Mouse (Mus musculus): ENCODE measurements around the gene 1700122O11Rik. TPM values are rescaled to one million over a fixed set of nuclear protein-coding genes. Genes with fewer than 3 reads are reported as not detected.
A peak's percentile ranks its signal among the peaks of the same experiment; 100 is the strongest.

The 1700122O11Rik gene
- polyA plus RNA-seq, 1 experiment from 2014 or later, result not detected

DNA sequence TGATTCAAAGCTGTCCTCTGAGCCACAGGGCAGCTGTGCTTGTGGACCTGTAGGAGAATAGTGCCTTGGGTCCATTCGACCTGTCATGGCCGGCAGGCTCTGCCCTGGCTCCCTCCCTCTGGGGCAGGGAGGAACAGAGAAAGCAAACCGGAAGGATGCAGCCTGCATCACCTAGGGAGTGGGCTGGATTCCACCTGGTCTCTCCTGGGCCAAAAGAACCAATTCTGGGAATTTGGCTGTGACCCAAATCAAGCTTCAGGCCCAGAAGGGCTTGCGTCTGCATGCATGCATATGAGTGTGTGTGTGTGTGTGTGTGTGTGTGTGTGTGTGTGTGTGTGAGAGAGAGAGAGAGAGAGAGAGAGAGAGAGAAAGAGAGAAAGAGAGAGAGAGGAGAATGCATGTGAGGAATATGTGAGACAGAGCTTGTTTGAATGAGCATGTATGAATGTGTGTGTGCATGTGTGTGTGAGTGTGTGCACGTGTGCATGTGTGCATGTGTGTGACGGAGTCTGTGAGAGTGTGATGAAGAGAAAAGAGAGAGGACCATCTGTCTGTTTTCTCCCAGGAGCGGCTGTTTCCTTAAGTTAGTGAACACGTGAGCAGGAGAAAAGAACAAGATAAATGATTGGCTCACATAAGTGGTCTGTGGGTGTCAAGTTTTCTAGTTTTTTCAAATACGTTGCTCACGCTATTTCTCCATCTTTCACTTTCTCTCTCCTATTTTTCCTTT is 14.4 kb upstream of the 1700122O11Rik start:
- no peak for ATAC-seq (ENCODE audit: low read depth)
- Histone ChIP-seq H3K4me2 (ENCODE audit: low read depth, low read length) (no peak overlapping the region), H3K4me3 (ENCODE audit: low read length) (no peak overlapping the region), H3K9me3 (ENCODE audit: control insufficient read depth, low read length) (no peaks in the 10 kb centered on the region), H3K27ac (ENCODE audit: low read length) (no peak overlapping the region), H3K4me1 (replicated peaks; ENCODE audit: control insufficient read depth, insufficient read depth, low read length) (peaks cover 9% of the 10 kb centered on the region), H3K9ac (ENCODE audit: low read length) (no peak overlapping the region), H3K36me3 (ENCODE audit: control insufficient read depth, insufficient read depth, low read length) (no peaks in the 10 kb centered on the region), H3K27me3 (ENCODE audit: control insufficient read depth, insufficient read depth, low read depth, low read length) (peaks cover 10% of the 10 kb centered on the region)
- 67% methylated on average over 10 of the region's 10 CpGs for WGBS

DNA sequence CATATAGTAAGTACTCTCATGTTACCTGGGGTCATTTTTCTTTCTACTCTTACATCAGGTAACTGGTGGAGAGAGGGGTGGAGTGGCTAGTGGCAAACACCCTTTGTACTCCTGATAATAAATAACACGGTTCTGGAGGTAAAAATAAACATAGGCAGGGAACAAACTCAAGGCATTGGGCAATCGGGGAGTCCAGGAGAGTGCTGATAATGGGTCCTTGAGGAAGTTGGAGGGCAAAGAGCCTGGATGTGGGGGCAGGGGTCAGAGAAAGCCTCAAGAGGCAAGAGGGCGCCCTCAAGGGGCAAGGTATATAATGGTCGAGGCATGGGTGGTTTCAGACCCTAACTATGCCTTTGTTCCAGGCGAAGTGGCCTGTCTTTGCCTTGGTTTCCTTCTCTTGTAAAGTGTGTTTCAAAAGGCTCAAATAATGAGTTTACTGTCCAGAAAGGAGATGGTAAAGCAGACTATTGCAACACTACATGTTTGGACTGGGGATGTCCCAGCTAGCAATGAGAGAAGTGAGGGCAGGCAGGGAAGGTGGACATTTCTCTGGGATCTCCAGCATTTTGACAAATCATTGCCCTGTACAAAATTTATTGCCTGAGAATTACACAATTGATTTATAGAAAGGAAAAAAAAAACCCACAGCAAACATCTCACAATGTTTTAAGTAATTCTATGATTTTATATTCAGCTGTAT is 13.7 kb upstream of the 1700122O11Rik start:
- H3K4me3 ChIP-seq (ENCODE audit: low read length), result no peak overlapping the region
- peak; percentile 57; the same call in 1 of the 2 replicates for ATAC-seq (ENCODE audit: low read depth)
- H3K9ac ChIP-seq (ENCODE audit: low read length), result no peak overlapping the region
- no peaks in the 10 kb centered on the region for H3K36me3 ChIP-seq (ENCODE audit: control insufficient read depth, insufficient read depth, low read length)
- no peaks in the 10 kb centered on the region for H3K9me3 ChIP-seq (ENCODE audit: control insufficient read depth, low read length)
- no peak overlapping the region for H3K4me2 ChIP-seq (ENCODE audit: low read depth, low read length)
- 34% methylated on average over 5 of the region's 5 CpGs for WGBS
- peaks cover 4% of the 10 kb centered on the region; the same call in 1 of the 2 replicates for H3K4me1 ChIP-seq (replicated peaks; ENCODE audit: control insufficient read depth, insufficient read depth, low read length)
- peaks cover 4% of the 10 kb centered on the region for H3K27me3 ChIP-seq (ENCODE audit: control insufficient read depth, insufficient read depth, low read depth, low read length)
- H3K27ac ChIP-seq (ENCODE audit: low read length), result no peak overlapping the region; the same call in 1 of the 2 replicates

DNA sequence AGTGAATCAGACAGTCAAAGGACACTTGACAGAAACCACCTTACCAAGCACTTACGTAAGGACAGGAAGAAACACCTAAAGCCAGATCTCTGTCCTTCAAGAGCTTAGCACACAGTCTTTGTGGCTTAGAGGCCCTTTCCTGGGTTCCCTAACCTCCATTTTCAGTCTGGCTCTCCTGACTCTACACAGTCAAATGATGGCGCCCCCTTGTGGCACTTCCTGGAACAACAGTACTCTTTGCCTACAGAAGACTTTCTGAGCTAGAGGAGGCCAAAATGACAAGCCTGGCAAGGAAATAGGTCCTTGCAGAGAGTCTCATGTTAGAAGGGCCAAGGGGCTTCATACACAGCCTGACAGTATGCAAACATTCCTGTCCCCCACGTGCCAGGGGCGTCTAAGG is 7.5 kb upstream of the 1700122O11Rik start:
- ATAC-seq (ENCODE audit: low read depth), result no peak
- Histone ChIP-seq H3K27me3 (ENCODE audit: control insufficient read depth, insufficient read depth, low read depth, low read length) (no peaks in the 10 kb centered on the region), H3K9me3 (ENCODE audit: control insufficient read depth, low read length) (no peaks in the 10 kb centered on the region), H3K9ac (ENCODE audit: low read length) (no peak overlapping the region), H3K4me3 (ENCODE audit: low read length) (no peak overlapping the region), H3K27ac (ENCODE audit: low read length) (no peak overlapping the region), H3K4me1 (replicated peaks; ENCODE audit: control insufficient read depth, insufficient read depth, low read length) (peaks cover 11% of the 10 kb centered on the region), H3K4me2 (ENCODE audit: low read depth, low read length) (no peak overlapping the region), H3K36me3 (ENCODE audit: control insufficient read depth, insufficient read depth, low read length) (no peaks in the 10 kb centered on the region)
- 34% methylated on average over 4 of the region's 4 CpGs for WGBS

DNA sequence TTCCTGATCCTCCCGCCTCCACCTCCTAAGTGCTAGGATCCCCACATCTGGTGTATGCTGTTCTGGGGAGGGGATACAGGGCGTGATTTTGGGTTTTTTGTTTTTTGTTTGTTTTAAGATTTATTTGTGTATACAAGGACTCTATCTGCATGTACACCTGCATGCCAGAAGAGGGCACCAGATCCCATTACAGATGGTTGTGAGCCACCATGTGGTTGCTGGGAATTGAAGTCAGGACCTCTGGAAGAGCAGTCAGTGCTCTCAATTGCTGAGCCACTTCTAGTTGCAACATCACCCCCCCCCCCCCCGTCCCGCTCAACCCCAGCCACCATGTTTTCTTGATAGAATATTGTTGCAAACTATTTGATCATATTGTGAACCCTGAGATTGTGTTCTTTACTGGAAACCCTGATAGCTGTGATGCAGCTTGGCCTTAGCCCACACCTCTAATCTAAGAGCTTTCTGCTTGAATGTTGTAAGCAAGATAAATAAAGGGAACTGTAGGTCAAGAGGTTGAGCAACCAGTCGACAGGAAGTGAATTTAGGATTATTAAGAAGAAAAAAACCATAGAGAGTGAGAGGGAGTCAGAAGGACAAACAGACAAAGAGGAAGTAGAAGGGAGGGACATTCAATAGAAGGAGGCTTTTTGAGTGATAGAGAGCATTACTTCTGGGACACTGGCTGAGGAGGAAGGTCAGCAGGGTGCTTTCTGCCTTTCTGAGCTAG is 5.2 kb upstream of the 1700122O11Rik start:
- Histone ChIP-seq H3K9me3 (ENCODE audit: control insufficient read depth, low read length) (no peaks in the 10 kb centered on the region), H3K27ac (ENCODE audit: low read length) (no peak overlapping the region), H3K4me2 (ENCODE audit: low read depth, low read length) (no peak overlapping the region), H3K9ac (ENCODE audit: low read length) (no peak overlapping the region), H3K36me3 (ENCODE audit: control insufficient read depth, insufficient read depth, low read length) (no peaks in the 10 kb centered on the region), H3K4me3 (ENCODE audit: low read length) (no peak overlapping the region), H3K4me1 (replicated peaks; ENCODE audit: control insufficient read depth, insufficient read depth, low read length) (peaks cover 22% of the 10 kb centered on the region), H3K27me3 (ENCODE audit: control insufficient read depth, insufficient read depth, low read depth, low read length) (0 out of 2 replicates have a peak, but pooled peaks cover 2% of the 10 kb centered on the region)
- ATAC-seq (ENCODE audit: low read depth), result no peak
- 70% methylated on average over 5 of the region's 5 CpGs for WGBS

DNA sequence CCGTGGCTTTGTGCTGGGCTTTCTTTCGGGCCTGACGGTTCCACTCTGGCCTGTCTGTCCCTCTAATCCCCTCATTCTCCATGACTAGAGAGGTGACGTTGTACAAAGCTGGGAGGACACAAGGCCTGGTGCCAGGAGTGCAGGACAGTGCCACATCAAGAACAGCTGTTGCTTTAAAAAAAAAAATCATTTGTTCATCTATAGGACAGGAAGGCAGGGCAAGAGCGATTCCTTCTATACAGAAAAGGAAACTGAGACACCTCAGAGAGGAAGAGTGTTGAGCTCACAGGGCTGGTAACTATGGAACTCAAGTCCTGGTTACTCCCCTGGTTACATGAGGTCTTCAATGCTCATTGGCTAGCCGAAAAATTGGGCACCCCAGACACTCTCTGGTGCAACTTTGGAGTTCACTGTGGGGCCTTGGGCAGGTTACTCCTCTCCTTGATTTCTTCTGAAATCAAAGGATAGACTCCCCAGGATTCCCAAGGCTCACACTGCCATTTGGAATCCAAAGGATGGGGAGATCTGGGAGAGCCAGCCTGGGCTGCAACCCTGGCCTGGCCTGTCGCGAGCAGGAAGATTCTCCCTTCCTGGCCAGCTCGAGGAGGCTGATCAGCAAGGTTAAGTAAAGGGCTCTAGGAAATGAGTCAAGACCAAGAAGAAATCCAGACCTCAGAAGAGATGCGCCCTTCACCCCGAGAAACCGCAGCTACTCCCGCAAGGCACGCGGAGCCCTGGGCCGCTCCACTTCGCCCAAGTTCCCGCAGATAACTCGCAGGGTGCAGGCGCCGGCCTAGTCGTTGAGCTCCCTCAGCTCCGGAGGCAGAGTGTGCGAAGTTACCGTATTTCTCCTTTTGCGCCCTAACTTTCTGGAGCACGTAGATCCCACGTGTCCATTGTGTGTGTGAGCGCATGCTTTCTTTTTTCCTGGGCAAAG is 3.5 kb upstream of the 1700122O11Rik start:
- Histone ChIP-seq H3K9ac (ENCODE audit: low read length) (peak overlapping the region; percentile 49), H3K9me3 (ENCODE audit: control insufficient read depth, low read length) (no peaks in the 10 kb centered on the region), H3K36me3 (ENCODE audit: control insufficient read depth, insufficient read depth, low read length) (no peaks in the 10 kb centered on the region), H3K4me2 (ENCODE audit: low read depth, low read length) (peak overlapping the region; percentile 54), H3K4me1 (replicated peaks; ENCODE audit: control insufficient read depth, insufficient read depth, low read length) (peaks cover 22% of the 10 kb centered on the region), H3K27ac (ENCODE audit: low read length) (peak overlapping the region; percentile 92), H3K27me3 (ENCODE audit: control insufficient read depth, insufficient read depth, low read depth, low read length) (0 out of 2 replicates have a peak, but pooled peaks cover 2% of the 10 kb centered on the region), H3K4me3 (ENCODE audit: low read length) (peak overlapping the region; percentile 27)
- 10% methylated on average over 29 of the region's 29 CpGs for WGBS
- peak; percentile 73 for ATAC-seq (ENCODE audit: low read depth)

DNA sequence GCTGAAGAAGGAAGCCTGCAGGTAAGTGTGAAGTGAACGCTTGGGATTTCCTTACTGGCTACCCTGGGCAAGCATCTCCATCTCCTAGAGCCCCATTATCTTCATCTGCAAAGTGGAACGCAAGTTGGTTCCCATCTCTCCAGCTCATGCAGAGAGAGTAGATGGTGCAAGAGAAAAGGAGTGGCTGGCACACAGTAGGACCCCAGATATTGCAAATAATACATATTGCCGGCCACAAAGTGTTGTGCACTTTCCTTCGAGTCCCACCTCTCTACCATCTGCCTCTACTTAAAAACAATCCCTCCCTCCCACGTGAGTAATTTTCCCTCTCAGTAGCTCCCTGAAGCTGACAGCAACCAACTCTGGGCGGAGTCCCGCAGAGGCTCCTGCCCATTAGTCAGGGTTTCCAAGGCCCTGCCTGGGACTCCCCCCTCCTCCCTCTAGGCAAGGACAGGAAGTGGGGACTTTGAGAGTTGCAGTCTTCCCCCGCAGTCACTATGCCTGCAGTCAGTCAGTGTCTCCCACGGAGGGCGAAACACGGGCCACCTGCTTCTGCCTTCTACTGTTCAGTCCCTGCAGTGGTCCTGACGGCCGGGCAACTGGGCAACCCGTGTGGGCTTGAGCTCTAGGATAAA is 1.3 kb upstream of the 1700122O11Rik start:
- peak; percentile 86 for ATAC-seq (ENCODE audit: low read depth)
- Histone ChIP-seq H3K27me3 (ENCODE audit: control insufficient read depth, insufficient read depth, low read depth, low read length) (0 out of 2 replicates have a peak, but pooled peaks cover 2% of the 10 kb centered on the region), H3K9ac (ENCODE audit: low read length) (peak overlapping the region; percentile 54), H3K4me3 (ENCODE audit: low read length) (peak overlapping the region; percentile 33), H3K27ac (ENCODE audit: low read length) (peak overlapping the region; percentile 74), H3K4me2 (ENCODE audit: low read depth, low read length) (peak overlapping the region; percentile 59), H3K4me1 (replicated peaks; ENCODE audit: control insufficient read depth, insufficient read depth, low read length) (peaks cover 22% of the 10 kb centered on the region), H3K36me3 (ENCODE audit: control insufficient read depth, insufficient read depth, low read length) (no peaks in the 10 kb centered on the region), H3K9me3 (ENCODE audit: control insufficient read depth, low read length) (no peaks in the 10 kb centered on the region)
- WGBS, result 12% methylated on average over 14 of the region's 14 CpGs

DNA sequence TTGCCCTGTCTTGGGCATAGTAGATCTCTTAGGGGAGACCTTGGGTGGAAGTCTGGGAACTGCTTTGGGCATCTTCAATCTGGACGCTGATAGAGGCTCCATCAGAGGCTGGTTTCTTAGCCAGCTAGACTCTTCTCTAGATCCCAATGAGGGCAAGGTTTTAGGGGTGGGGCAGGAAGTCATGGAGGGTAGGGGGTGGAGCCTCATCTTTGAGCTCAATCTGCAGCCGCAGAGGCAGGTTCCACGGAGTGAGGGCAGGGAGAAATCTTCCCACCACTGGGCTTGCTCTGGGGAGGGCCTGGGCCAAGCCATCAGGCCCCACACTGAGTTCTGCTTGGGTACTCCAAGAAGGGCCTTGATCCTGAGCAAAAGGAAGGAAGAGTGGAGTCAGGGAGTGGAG is 1.2 kb downstream of the 1700122O11Rik start:
- H3K9me3 ChIP-seq (ENCODE audit: control insufficient read depth, low read length), result no peaks in the 10 kb centered on the region
- 72% methylated on average over 3 of the region's 3 CpGs for WGBS
- H3K9ac ChIP-seq (ENCODE audit: low read length), result no peak overlapping the region
- no peak overlapping the region for H3K4me2 ChIP-seq (ENCODE audit: low read depth, low read length)
- no peak overlapping the region for H3K4me3 ChIP-seq (ENCODE audit: low read length)
- H3K4me1 ChIP-seq (replicated peaks; ENCODE audit: control insufficient read depth, insufficient read depth, low read length), result peaks cover 17% of the 10 kb centered on the region
- H3K27ac ChIP-seq (ENCODE audit: low read length), result no peak overlapping the region
- 0 out of 2 replicates have a peak, but pooled peaks cover 2% of the 10 kb centered on the region for H3K27me3 ChIP-seq (ENCODE audit: control insufficient read depth, insufficient read depth, low read depth, low read length)
- no peak for ATAC-seq (ENCODE audit: low read depth)
- no peaks in the 10 kb centered on the region for H3K36me3 ChIP-seq (ENCODE audit: control insufficient read depth, insufficient read depth, low read length)
